Mouse (Mus musculus) kidney, embryonic 14.5 days (tissue): ENCODE measurements around the gene Gm10912. TPM values are rescaled to one million over a fixed set of nuclear protein-coding genes. Genes with fewer than 3 reads are reported as not detected.
"Not testable (repeated sequence)": the region's sequence is repeated elsewhere in the genome, so short reads cannot be mapped to it uniquely, and the experiment has no call there.

Source experiments
- ATAC-seq: fragments of 200-750 bp; cut with Nextera tagmentation; 2 replicates; pipeline ENCODE4 v1.8.0; 2017; ENCODE audit warnings: moderate number of reproducible peaks, mild to moderate bottlenecking, moderate TSS enrichment, moderate library complexity; ENCODE audit not compliant: low FRiP score, low TSS enrichment
- H3K27ac ChIP-seq: fragments of 300-500 bp; sonication (generic); 2 replicates; pipeline ENCODE4 v1.5.1; 2014; ENCODE audit warnings: low read depth, mild to moderate bottlenecking, low read length, moderate library complexity, mixed read lengths
- H3K27me3 ChIP-seq: fragments of 300-500 bp; sonication (generic); 2 replicates; pipeline ENCODE4 v1.6.1; 2014; ENCODE audit warnings: mild to moderate bottlenecking, low read length; ENCODE audit not compliant: control insufficient read depth, insufficient read depth
- H3K36me3 ChIP-seq: fragments of 300-500 bp; sonication (generic); 2 replicates; pipeline ENCODE4 v1.6.1; 2014; ENCODE audit warnings: low read length, mixed read lengths; ENCODE audit not compliant: control insufficient read depth, insufficient read depth
- H3K4me1 ChIP-seq: fragments of 300-500 bp; sonication (generic); 2 replicates; pipeline ENCODE4 v1.6.1; 2014; ENCODE audit warnings: low read length, mixed read lengths; ENCODE audit not compliant: control insufficient read depth, insufficient read depth
- H3K4me2 ChIP-seq: fragments of 300-500 bp; sonication (generic); replicated peaks from 2 replicates; pipeline ENCODE4 v1.6.1; 2014; ENCODE audit warnings: low read depth, mild to moderate bottlenecking, low read length
- H3K4me3 ChIP-seq: fragments of 300-500 bp; sonication (generic); 2 replicates; pipeline ENCODE4 v1.5.1; 2014; ENCODE audit warnings: mild to moderate bottlenecking, low read length
- H3K9ac ChIP-seq: fragments of 300-500 bp; sonication (generic); 2 replicates; pipeline ENCODE4 v1.6.1; 2014; ENCODE audit warnings: low read depth, mild to moderate bottlenecking, low read length, moderate library complexity
- H3K9me3 ChIP-seq: fragments of 300-500 bp; sonication (generic); 2 replicates; pipeline ENCODE4 v1.6.1; 2016; ENCODE audit warnings: low read length; ENCODE audit not compliant: control insufficient read depth
- WGBS: fragments of 180-500 bp; shearing (Covaris S2); extraction: QIAGEN DNeasy Blood & Tissue Kit; methylation state at CpG from one replicate; pipeline ENCODE4 v1.1.7; 2014; 5-methylcytosine and 5-hydroxymethylcytosine counted together
- polyA plus RNA-seq: library from polyadenylated mRNA; unstranded; fragments of >200 nt; fragmentation: Nextera tagmentation; extraction: Ambion mirVana; gene quantifications from 2 replicates; pipeline ENCODE4 v1.2.1, GENCODE M21; 2014

Gene Gm10912
- polyA plus RNA-seq, 1 experiment from 2014 or later: not detected

DNA sequence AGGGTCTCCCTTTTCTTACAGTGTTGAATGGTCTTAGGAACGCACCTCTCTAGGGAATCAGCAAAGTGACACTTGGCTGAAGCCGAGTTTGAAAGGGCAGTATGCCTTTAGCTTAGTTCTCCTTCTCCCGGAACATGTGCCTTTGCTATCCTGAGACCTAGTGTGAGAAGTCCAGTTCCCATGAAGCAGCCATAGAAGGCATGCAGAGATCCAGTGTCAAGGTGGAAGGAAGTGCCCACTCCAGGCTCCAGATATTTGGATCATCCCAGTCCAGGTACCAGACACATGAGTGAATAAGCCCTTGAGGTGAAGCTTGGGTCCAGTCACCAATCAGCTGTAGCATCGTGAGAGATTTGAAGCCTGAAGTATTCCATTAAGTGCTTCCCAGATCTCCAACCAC, 6.7 kb upstream of the Gm10912 start:
- ATAC-seq: no peak
- H3K27ac ChIP-seq: no peak overlapping the region
- WGBS: 94% methylated on average over 4 of the region's 4 CpGs
- H3K4me2 ChIP-seq: no peak overlapping the region
- peaks cover 29% of the 10 kb centered on the region for H3K36me3 ChIP-seq
- no peaks in the 10 kb centered on the region for H3K9me3 ChIP-seq
- no peaks in the 10 kb centered on the region for H3K4me1 ChIP-seq
- H3K27me3 ChIP-seq: no peaks in the 10 kb centered on the region
- H3K4me3 ChIP-seq: no peak overlapping the region
- no peak overlapping the region for H3K9ac ChIP-seq

DNA sequence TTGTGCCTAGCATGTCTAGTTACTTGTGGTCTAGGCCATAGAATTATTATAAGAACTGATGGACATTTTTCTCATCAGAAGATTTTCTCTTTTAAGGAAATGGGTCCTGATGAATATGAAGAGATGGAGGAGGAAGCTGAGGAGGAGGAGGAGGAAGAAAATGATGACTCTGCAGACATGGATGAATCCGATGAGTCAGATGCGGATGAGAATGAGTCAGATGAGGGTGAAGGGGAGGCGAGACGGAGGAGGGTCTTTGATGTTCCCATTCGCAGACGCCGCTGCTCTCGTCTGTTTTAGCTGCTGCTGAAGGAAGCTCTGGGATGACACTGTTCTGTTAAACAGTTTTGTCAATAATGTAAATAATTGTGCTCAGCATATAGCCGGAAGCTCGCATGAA, 5.8 kb upstream of the Gm10912 start:
- Histone ChIP-seq H3K27ac (no peak overlapping the region), H3K4me3 (no peak overlapping the region), H3K4me1 (no peaks in the 10 kb centered on the region), H3K9ac (no peak overlapping the region), H3K4me2 (no peak overlapping the region), H3K27me3 (no peaks in the 10 kb centered on the region), H3K9me3 (no peaks in the 10 kb centered on the region), H3K36me3 (peaks cover 22% of the 10 kb centered on the region)
- ATAC-seq: no peak
- WGBS: 74% methylated on average over 10 of the region's 10 CpGs

DNA sequence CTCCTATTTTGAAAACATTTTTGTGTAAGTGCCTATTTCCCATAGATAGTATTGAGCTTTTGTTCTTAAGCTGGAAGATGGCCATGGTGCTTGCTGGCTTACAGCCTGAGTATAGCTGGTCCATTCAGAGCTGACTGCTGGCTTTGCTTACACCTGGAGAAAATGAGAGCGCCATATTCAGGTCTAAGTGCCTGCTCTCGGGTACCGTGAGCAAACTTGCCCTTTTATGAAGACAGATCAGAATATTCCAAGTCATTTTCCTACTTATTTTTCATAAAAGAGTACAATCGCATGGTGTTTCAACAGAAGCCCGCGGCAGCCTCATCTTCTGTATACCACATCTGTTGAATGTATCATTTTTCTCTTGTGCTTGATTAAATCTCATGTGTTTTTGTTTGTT, 4.6 kb upstream of the Gm10912 start:
- Histone ChIP-seq H3K9me3 (no peaks in the 10 kb centered on the region), H3K27ac (no peak overlapping the region), H3K36me3 (peaks cover 15% of the 10 kb centered on the region), H3K4me1 (no peaks in the 10 kb centered on the region), H3K4me2 (no peak overlapping the region), H3K4me3 (no peak overlapping the region), H3K27me3 (no peaks in the 10 kb centered on the region), H3K9ac (no peak overlapping the region)
- WGBS: 97% methylated on average over 6 of the region's 6 CpGs
- ATAC-seq: no peak

DNA sequence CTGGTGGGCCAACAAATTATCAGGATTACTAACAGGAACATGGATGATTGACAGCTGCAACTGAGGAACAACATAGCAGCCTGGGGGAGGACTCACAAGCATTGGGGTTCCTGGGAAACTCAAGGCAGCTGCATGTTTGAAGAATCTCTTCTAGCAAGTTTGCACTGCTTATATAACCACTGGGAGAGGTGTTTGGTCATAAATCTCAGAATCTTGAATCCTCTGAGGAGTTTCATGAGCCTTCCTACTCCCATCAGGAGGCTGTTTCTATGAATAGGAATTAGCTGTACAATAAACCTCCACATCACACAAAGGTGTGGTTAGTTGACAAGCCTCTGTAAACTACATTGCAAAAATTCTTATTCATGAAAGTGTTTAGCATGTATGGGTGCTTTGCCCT, 3.0 kb upstream of the Gm10912 start:
- no peak overlapping the region for H3K27ac ChIP-seq
- H3K9ac ChIP-seq: no peak overlapping the region
- peaks cover 15% of the 10 kb centered on the region; the same call in 1 of the 2 replicates for H3K36me3 ChIP-seq
- no peaks in the 10 kb centered on the region for H3K27me3 ChIP-seq
- no peak overlapping the region for H3K4me3 ChIP-seq
- H3K9me3 ChIP-seq: no peaks in the 10 kb centered on the region
- H3K4me1 ChIP-seq: no peaks in the 10 kb centered on the region
- no peak overlapping the region for H3K4me2 ChIP-seq
- no peak for ATAC-seq

DNA sequence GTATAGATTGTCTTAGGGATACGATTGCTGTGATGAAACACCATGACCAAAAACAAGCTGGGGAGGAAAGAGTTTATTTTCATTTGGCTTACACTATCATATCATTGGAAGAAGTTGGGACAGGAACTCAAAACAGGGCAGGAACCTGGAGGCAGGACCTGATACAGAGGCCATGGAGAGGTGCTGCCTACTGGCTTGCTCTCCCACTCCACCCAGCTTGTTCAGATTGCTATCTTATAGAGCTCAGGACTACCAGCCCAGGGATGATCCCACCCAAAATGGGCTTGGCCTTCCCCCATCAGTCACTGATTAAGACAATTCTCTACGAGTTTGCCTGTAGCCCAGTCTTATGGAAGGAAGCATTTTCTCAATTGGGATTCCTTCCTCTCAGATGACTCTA, 1.5 kb upstream of the Gm10912 start:
- Histone ChIP-seq H3K27me3 (no peaks in the 10 kb centered on the region), H3K9ac (no peak overlapping the region), H3K36me3 (peaks cover 15% of the 10 kb centered on the region; the same call in 1 of the 2 replicates), H3K4me2 (no peak overlapping the region), H3K4me1 (no peaks in the 10 kb centered on the region), H3K27ac (no peak overlapping the region), H3K9me3 (no peaks in the 10 kb centered on the region), H3K4me3 (no peak overlapping the region)
- WGBS: 80% methylated on average over 2 of the region's 2 CpGs
- ATAC-seq: no peak

DNA sequence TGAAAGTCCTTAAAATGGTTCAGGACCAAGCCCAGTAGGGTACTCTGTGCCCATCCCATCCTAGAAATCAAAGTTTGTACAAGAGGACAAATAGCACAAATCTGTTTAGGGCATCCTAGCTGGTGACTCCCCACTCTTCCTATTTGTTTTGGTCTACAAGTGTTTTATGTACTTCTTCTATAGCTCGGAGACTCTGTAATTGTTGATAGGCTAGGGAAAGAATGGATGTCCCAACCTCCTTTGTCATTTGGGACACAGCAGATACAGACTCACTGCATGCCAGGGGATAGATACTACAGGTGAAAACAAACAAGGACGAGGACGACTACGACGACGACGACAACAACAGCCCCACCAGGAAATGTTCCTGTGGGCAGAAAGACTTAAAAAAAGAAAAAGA, 2.8 kb downstream of the Gm10912 start, which contains the start of gene Gm10799:
Gm10799 (minus strand) TSS at position 101 of the 400 bp plus-strand sequence.
- 84% methylated on average over 7 of the region's 7 CpGs for WGBS
- H3K36me3 ChIP-seq, ATAC-seq, H3K9ac ChIP-seq, H3K4me1 ChIP-seq, H3K4me3 ChIP-seq, H3K27ac ChIP-seq, H3K9me3 ChIP-seq, H3K4me2 ChIP-seq, H3K27me3 ChIP-seq: not testable (repeated sequence)

DNA sequence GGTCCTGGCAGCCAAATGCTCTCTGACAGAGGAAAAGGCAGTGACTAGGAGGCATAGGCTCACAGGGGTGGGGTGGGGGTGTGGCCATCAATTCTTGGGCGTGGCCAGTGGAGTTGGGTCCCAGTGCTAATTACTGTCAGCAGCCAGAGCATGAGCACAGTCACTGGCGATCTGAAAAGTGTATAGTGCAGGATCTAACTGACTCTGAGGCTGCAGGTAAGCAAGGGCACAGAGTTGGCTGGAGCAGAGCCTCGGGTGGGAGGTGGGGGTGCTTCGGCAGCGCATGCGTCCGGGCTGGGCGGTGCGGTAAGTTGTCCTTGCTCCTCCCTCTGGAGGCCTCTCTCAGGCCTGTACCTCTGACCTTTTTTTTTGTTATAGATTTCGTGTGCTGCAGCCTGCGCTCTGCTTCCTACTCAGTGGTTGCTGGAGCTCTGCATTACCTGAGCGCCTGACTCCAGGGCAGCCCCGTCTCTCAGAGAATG, 4.1 kb downstream of the Gm10912 start, which contains the start of gene Cd59b:
Cd59b (plus strand) TSS at position 146 of the 482 bp plus-strand sequence.
- Histone ChIP-seq H3K27me3 (no peaks in the 10 kb centered on the region), H3K9me3 (no peaks in the 10 kb centered on the region), H3K9ac (peak within 1 kb of the TSS; percentile 31; the same call in 1 of the 2 replicates), H3K27ac (peak within 1 kb of the TSS; percentile 11; the same call in 1 of the 2 replicates), H3K4me1 (no peaks in the 10 kb centered on the region), H3K4me3 (peak within 1 kb of the TSS; percentile 40), H3K36me3 (no peaks in the 10 kb centered on the region), H3K4me2 (peak within 1 kb of the TSS; percentile 56)
- 5% methylated on average over 13 of the region's 13 CpGs for WGBS
- peak; percentile 93 for ATAC-seq

DNA sequence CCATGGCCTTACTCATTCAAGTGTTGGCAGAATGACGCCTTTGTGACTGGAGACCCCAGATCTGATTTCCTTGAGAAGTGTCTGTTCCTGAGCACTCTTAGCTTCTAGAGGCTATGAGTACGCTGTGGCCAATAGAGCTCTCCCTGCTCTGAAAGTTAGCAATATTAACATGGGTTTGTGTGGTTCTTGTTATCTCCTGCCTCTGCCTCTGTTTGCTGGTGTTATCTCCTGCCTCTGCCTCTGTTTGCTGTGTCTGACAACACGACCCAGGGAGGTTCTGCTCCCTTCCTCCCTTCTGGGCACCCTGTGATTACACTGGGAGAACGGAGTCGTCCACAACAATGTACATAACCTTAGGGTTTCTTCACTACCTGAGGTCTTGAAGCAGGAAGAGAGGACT, 12.7 kb downstream of the Gm10912 start:
- H3K36me3 ChIP-seq, ATAC-seq: not testable (repeated sequence)
- WGBS: 68% methylated on average over 4 of the region's 5 CpGs

DNA sequence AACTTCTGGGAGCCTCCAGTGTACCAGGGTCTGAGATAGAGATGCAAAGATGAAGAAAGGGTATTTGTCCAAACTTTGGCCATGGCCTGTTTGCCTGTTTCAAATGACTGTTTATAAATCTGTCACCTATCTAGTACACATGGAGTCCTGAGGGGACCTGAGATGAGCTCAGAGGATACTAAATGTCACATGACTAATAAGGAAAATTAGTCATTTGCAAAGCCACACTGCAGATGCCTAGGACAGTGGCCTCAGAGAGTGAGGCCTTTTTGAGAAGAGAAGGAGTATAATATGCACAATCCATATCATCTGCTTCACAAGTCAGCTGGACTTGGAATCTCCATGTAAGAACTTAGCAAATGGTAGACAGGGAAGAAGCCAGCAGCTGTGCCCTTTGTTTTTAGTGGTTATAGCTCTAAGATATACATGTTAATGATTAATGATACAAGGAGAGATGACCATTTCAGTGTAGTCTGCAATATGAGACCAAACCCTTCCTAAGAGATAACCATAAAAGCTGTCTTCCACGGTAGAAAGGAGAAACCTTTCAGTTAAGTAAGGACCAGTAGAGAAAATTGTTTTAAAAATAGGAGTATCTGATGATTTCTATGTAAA, 15.9 kb downstream of the Gm10912 start:
- not testable (repeated sequence) for H3K9me3 ChIP-seq, H3K9ac ChIP-seq, H3K27ac ChIP-seq, H3K36me3 ChIP-seq, ATAC-seq, H3K4me2 ChIP-seq, H3K27me3 ChIP-seq, H3K4me3 ChIP-seq, H3K4me1 ChIP-seq
- WGBS: no CpG with 5 or more reads among the region's 1 CpGs

More for the DNA sequence above, 12.7 kb downstream of the Gm10912 start:
- not testable (repeated sequence) for H3K9me3 ChIP-seq, H3K27me3 ChIP-seq, H3K9ac ChIP-seq, H3K4me1 ChIP-seq, H3K27ac ChIP-seq, H3K4me2 ChIP-seq, H3K4me3 ChIP-seq
